Mouse (Mus musculus) testis, adult 2 months (tissue): ENCODE results near the gene Ninj2.

ENCODE experiments used
- CTCF ChIP-seq: fragments of 200-500 bp; IDR thresholded peaks from 2 replicates; pipeline ENCODE4 v1.5.1; 2012; ENCODE audit warnings: low read depth, mild to moderate bottlenecking, inconsistent platforms, low read length, moderate library complexity; ENCODE audit not compliant: control insufficient read depth, insufficient read depth, insufficient replicate concordance
- POLR2A ChIP-seq: fragments of 200-500 bp; IDR thresholded peaks from 2 replicates; pipeline ENCODE4 v1.6.1; 2012; ENCODE audit warnings: low read depth, mild to moderate bottlenecking, inconsistent platforms, low read length, moderate library complexity; ENCODE audit not compliant: control insufficient read depth

GRCm38 (mm10) chr6:120230441-120230840 lies 137.3 kb downstream of the Ninj2 start:
- TF ChIP-seq CTCF (no peak), POLR2A (no peak)
